Mouse (Mus musculus) forebrain, postnatal 0 days (tissue): Measurements from ENCODE around the gene Vps4a. TPM values are rescaled to one million over a fixed set of nuclear protein-coding genes. Genes with fewer than 3 reads are reported as not detected.

Experiments
- ATAC-seq: fragments of 200-750 bp; cut with Nextera tagmentation; 2 replicates; pipeline ENCODE4 v1.8.0; 2017; ENCODE audit warnings: mild to moderate bottlenecking, moderate library complexity
- DNase-seq: peaks from one replicate; pipeline ENCODE4 v3.0.0-alpha.2; 2015
- H3K27ac ChIP-seq: fragments of 300-500 bp; sonication (generic); 2 replicates; pipeline ENCODE4 v1.5.1; 2014; ENCODE audit warnings: low read depth, mild to moderate bottlenecking, antibody characterized with exemption, low read length, moderate library complexity, mixed read lengths
- H3K27me3 ChIP-seq: fragments of 300-500 bp; sonication (generic); 2 replicates; pipeline ENCODE4 v1.6.1; 2014; ENCODE audit warnings: mild to moderate bottlenecking, low read length, mixed read lengths; ENCODE audit not compliant: insufficient read depth
- H3K36me3 ChIP-seq: fragments of 300-500 bp; sonication (generic); 2 replicates; pipeline ENCODE4 v1.6.1; 2014; ENCODE audit warnings: mild to moderate bottlenecking, moderate library complexity; ENCODE audit not compliant: insufficient read depth
- H3K4me1 ChIP-seq: fragments of 300-500 bp; sonication (generic); 2 replicates; pipeline ENCODE4 v1.6.1; 2014; ENCODE audit warnings: antibody characterized with exemption; ENCODE audit not compliant: insufficient read depth
- H3K4me2 ChIP-seq: fragments of 300-500 bp; sonication (generic); 2 replicates; pipeline ENCODE4 v1.6.1; 2014; ENCODE audit warnings: low read depth, mild to moderate bottlenecking, moderate library complexity
- H3K4me3 ChIP-seq: fragments of 300-500 bp; sonication (generic); 2 replicates; pipeline ENCODE4 v1.5.1; 2014; ENCODE audit warnings: low read depth, low read length, mixed read lengths
- H3K9ac ChIP-seq: fragments of 300-500 bp; sonication (generic); 2 replicates; pipeline ENCODE4 v1.6.1; 2014; ENCODE audit warnings: mild to moderate bottlenecking
- H3K9me3 ChIP-seq: fragments of 300-500 bp; sonication (generic); 2 replicates; pipeline ENCODE4 v1.6.1; 2016; ENCODE audit warnings: low read length
- CTCF ChIP-seq: sonication (generic); IDR thresholded peaks from 2 replicates; pipeline ENCODE4 v1.5.1; 2016; ENCODE audit warnings: antibody characterized with exemption, control low read depth, low read depth
- WGBS: fragments of 180-500 bp; shearing (Covaris S2); extraction: QIAGEN DNeasy Blood & Tissue Kit; methylation state at CpG from one replicate; pipeline ENCODE4 v1.1.7; 2014; 5-methylcytosine and 5-hydroxymethylcytosine counted together
- polyA plus RNA-seq: library from polyadenylated mRNA; unstranded; fragments of >200 nt; fragmentation: Nextera tagmentation; extraction: Ambion mirVana; gene quantifications from 2 replicates; pipeline ENCODE4 v1.2.1, GENCODE M21; 2015
- total RNA-seq: library from RNA; depleted of rRNA; stranded (reverse); fragments of >200 nt; gene quantifications from 2 replicates; pipeline ENCODE4 v1.2.3, GENCODE M21; 2014; rRNA removed

Gene Vps4a
- total and polyA plus RNA-seq, 2 experiments from 2014 or later, result 145 to 174 TPM

DNA sequence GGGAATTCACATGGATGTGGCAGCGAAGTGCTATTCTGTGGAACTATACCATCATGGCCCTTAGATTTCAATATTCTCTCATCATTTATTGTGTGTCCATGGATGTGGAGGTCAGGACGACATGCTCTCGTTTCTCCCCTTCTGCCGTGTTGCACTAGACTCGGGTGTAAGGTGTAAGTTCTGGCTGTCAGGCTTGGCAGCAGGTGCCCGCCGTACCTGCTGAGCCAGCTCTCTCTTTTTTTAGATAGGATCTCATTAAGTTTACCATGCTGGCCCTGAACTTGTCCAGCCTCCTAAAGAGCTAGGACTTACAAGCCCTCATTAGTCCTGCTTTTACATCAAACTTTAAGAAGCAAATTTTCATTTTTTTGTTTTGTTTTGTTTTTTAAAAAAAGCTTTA is 59.5 kb downstream of the Vps4a start:
- WGBS, result 95% methylated on average over 7 of the region's 7 CpGs
- Histone ChIP-seq H3K27me3 (no peaks in the 10 kb centered on the region), H3K4me3 (no peak overlapping the region), H3K9ac (no peak overlapping the region), H3K27ac (no peak overlapping the region), H3K9me3 (no peaks in the 10 kb centered on the region), H3K4me2 (no peak overlapping the region), H3K36me3 (peaks cover 27% of the 10 kb centered on the region), H3K4me1 (peaks cover 8% of the 10 kb centered on the region; the same call in 1 of the 2 replicates)
- TF ChIP-seq CTCF, result no peak
- no peak for DNase-seq
- ATAC-seq, result no peak

Other genes with a start within 250 kb of the Vps4a start
- gene Has3, start 161.0 kb upstream of the Vps4a start, total RNA-seq, result 18.1 and 19.7 TPM in 2 replicates
- 0.77 and 0.86 TPM in 2 replicates for gene Has3, start 161.0 kb upstream of the Vps4a start, polyA plus RNA-seq
- gene Utp4, start 137.6 kb upstream of the Vps4a start, total RNA-seq, result 22.2 and 23.2 TPM in 2 replicates
- 26.9 and 30.4 TPM in 2 replicates for gene Utp4, start 137.6 kb upstream of the Vps4a start, polyA plus RNA-seq
- gene Sntb2, start 95.5 kb upstream of the Vps4a start, total RNA-seq, result 6.1 and 6.9 TPM in 2 replicates
- gene Sntb2, start 95.5 kb upstream of the Vps4a start, polyA plus RNA-seq, result 1.7 and 3.0 TPM in 2 replicates
- 34.4 and 37.2 TPM in 2 replicates for gene Pdf, start 17.4 kb downstream of the Vps4a start, total RNA-seq
- 26.1 and 32.1 TPM in 2 replicates for gene Pdf, start 17.4 kb downstream of the Vps4a start, polyA plus RNA-seq
- gene Cog8, start 25.5 kb downstream of the Vps4a start, total RNA-seq, result 42.2 and 61.3 TPM in 2 replicates
- gene Cog8, start 25.5 kb downstream of the Vps4a start, polyA plus RNA-seq, result 27.8 and 33.2 TPM in 2 replicates
- 40.1 and 64.0 TPM in 2 replicates for gene Nip7, start 25.7 kb downstream of the Vps4a start, total RNA-seq
- gene Nip7, start 25.7 kb downstream of the Vps4a start, polyA plus RNA-seq, result 68.2 and 74.0 TPM in 2 replicates
- not detected in 2 replicates for gene Tmed6, start 34.4 kb downstream of the Vps4a start, total RNA-seq
- not detected in 2 replicates for gene Tmed6, start 34.4 kb downstream of the Vps4a start, polyA plus RNA-seq
- gene Terf2, start 65.3 kb downstream of the Vps4a start, total RNA-seq, result 28.9 and 31.2 TPM in 2 replicates
- gene Terf2, start 65.3 kb downstream of the Vps4a start, polyA plus RNA-seq, result 18.9 and 24.2 TPM in 2 replicates
- gene Cyb5b, start 119.4 kb downstream of the Vps4a start, total RNA-seq, result 105 and 127 TPM in 2 replicates
- gene Cyb5b, start 119.4 kb downstream of the Vps4a start, polyA plus RNA-seq, result 71.4 and 88.6 TPM in 2 replicates